In the genomic region with DNA sequence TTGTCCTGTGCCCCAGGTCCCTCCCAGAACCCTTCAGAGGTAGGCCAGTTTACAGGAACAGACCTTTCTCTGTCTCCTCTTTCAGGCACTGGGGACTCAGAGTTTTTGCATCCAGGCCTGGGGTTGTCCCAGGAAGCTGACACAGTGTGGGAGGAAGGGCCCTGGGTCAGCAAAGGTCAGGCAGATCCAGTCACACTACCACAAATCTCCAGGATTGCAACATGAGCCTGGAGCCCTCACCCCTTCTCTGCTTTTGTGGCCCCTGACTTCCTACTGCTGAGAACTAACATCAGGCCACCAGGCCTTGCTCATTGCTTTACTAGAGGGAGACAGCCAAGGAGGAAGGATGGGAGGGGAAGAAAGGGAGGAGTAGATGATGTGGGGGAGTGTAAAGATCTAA, we compare ENCODE assay signal across 15 mouse cellular contexts. TPM values are rescaled to one million over a fixed set of nuclear protein-coding genes. Genes with fewer than 3 reads are reported as not detected.
DNase-seq lines count a peak whose midpoint lies in the region; ATAC-seq and TF ChIP-seq lines count a peak whose summit lies in the region.
"Had no signal": no experiment of that assay in that cellular context is flagged by ENCODE, and none has a peak within 500 bp of the region (broad histone marks: within the 10 kb centered on the region; RNA-seq: fewer than 3 reads in every experiment).

No protein-coding gene starts in this region.

- no peak overlapping the region for H3K9ac ChIP-seq in kidney, postnatal 0 days (ENCODE audit: low read depth, low read length)
- no peak overlapping the region for H3K9ac ChIP-seq in liver, embryonic 15.5 days
- H3K9ac ChIP-seq: hindbrain, embryonic 14.5 days; midbrain, embryonic 15.5 days had no signal

- no peak overlapping the region for H3K4me2 ChIP-seq in kidney, postnatal 0 days (ENCODE audit: low read length)
- peak overlapping the region; percentile 51 for H3K4me2 ChIP-seq in liver, embryonic 15.5 days
- H3K4me2 ChIP-seq: heart, embryonic 11.5 days; hindbrain, embryonic 14.5 days; midbrain, embryonic 15.5 days had no signal

- no peak overlapping the region for H3K4me3 ChIP-seq in bone marrow, adult 2 months (replicated peaks; ENCODE audit: control insufficient read depth, low read depth, low read length)
- H3K4me3 ChIP-seq in kidney, postnatal 0 days (replicated peaks; ENCODE audit: low read depth, low read length): no peak overlapping the region
- H3K4me3 ChIP-seq in liver, embryonic 15.5 days (replicated peaks): peak overlapping the region; percentile 38
- no peak overlapping the region for H3K4me3 ChIP-seq in hindbrain, embryonic 10.5 days
- H3K4me3 ChIP-seq: midbrain, embryonic 15.5 days had no signal

- no peaks in the 10 kb centered on the region for H3K9me3 ChIP-seq in kidney, postnatal 0 days (replicated peaks; ENCODE audit: low read length)
- H3K9me3 ChIP-seq in liver, embryonic 15.5 days (replicated peaks): no peaks in the 10 kb centered on the region
- no peaks in the 10 kb centered on the region for H3K9me3 ChIP-seq in hindbrain, embryonic 10.5 days
- H3K9me3 ChIP-seq: midbrain, embryonic 15.5 days had no signal

- 0 out of 2 replicates have a peak, but pooled peaks cover 3% of the 10 kb centered on the region for H3K36me3 ChIP-seq in kidney, postnatal 0 days (ENCODE audit: insufficient read depth, low read length)
- no peaks in the 10 kb centered on the region for H3K36me3 ChIP-seq in liver, embryonic 15.5 days (replicated peaks)
- H3K36me3 ChIP-seq in hindbrain, embryonic 10.5 days: no peaks in the 10 kb centered on the region
- H3K36me3 ChIP-seq: midbrain, embryonic 15.5 days had no signal

- no peak for TF ChIP-seq POLR2A in bone marrow, adult 2 months (IDR thresholded peaks at IDR 0.05; ENCODE audit: borderline replicate concordance, control insufficient read depth, low read depth, low read length)

- peaks cover 3% of the 10 kb centered on the region for H3K4me1 ChIP-seq in bone marrow, adult 2 months (ENCODE audit: control insufficient read depth, insufficient read depth, low read length)
- H3K4me1 ChIP-seq in kidney, postnatal 0 days (replicated peaks; ENCODE audit: insufficient read depth, low read length): no peaks in the 10 kb centered on the region
- peaks cover 30% of the 10 kb centered on the region for H3K4me1 ChIP-seq in liver, embryonic 15.5 days (replicated peaks)
- peaks cover 33% of the 10 kb centered on the region for H3K4me1 ChIP-seq in hindbrain, embryonic 10.5 days (replicated peaks)
- H3K4me1 ChIP-seq: midbrain, embryonic 15.5 days had no signal

- ATAC-seq in kidney, postnatal 0 days (replicated peaks; ENCODE audit: low FRiP score, low read depth): no peak
- peak; percentile 63 for ATAC-seq in liver, embryonic 15.5 days (ENCODE audit: insufficient read depth)
- ATAC-seq: midbrain, embryonic 15.5 days had no signal

- peak; percentile 61 for DNase-seq in adrenal gland, adult 2 months
- no peak for DNase-seq in adrenal gland, postnatal 10 days
- peak; percentile 54 for DNase-seq in kidney, postnatal 0 days (ENCODE audit: low spot score)
- no peak for DNase-seq in retina, embryonic 14.5 days (ENCODE audit: low spot score)
- DNase-seq in T-cell, adult 2 months (ENCODE audit: low spot score): no peak
- no peak for DNase-seq in hindbrain, embryonic 10.5 days (ENCODE audit: low spot score)
- DNase-seq: cerebellum, adult 11-12 months; lung, adult 18-20 months; spleen, adult 18-20 months; thymus, adult 18-20 months had no signal

- H3K27me3 ChIP-seq in kidney, postnatal 0 days (ENCODE audit: insufficient read depth, low read length): no peaks in the 10 kb centered on the region
- no peaks in the 10 kb centered on the region for H3K27me3 ChIP-seq in liver, embryonic 15.5 days
- no peaks in the 10 kb centered on the region for H3K27me3 ChIP-seq in hindbrain, embryonic 10.5 days (ENCODE audit: insufficient read depth, poor library complexity, severe bottlenecking)
- H3K27me3 ChIP-seq: midbrain, embryonic 15.5 days had no signal

- no peak for TF ChIP-seq CTCF in bone marrow, adult 2 months (IDR thresholded peaks at IDR 0.05; ENCODE audit: control insufficient read depth, insufficient read depth, low read length)
- no peak for TF ChIP-seq CTCF in kidney, postnatal 0 days (IDR thresholded peaks at IDR 0.05; ENCODE audit: low read depth)

- H3K27ac ChIP-seq in bone marrow, adult 2 months (ENCODE audit: control insufficient read depth, insufficient read depth, low read depth, low read length, poor library complexity): peak overlapping the region; percentile 33
- no peak overlapping the region for H3K27ac ChIP-seq in kidney, postnatal 0 days
- H3K27ac ChIP-seq in liver, embryonic 15.5 days (replicated peaks): peak overlapping the region; percentile 69
- H3K27ac ChIP-seq in hindbrain, embryonic 10.5 days: no peak overlapping the region; the same call in 1 of the 2 replicates
- H3K27ac ChIP-seq: hindbrain, embryonic 14.5 days; midbrain, embryonic 15.5 days had no signal

RNA-seq across cellular contexts. Expression of a gene that starts 2.6 kb away (rescaled TPM):
- 10 to 100 TPM; 10.7 to 14.1 TPM for total RNA-seq in adrenal gland, adult 2 months (2021)
- polyA plus RNA-seq in adrenal gland, adult 2 months (2012; rRNA removed): 11.1 and 15.2 TPM in 2 replicates
- 10 to 100 TPM in 1 of 2 experiments, 1 to 10 TPM in 1; 6.9 to 12.0 TPM for total RNA-seq in adrenal gland, postnatal 10 days (2021)
- 12.8 and 40.9 TPM in 2 replicates for polyA plus RNA-seq in bone marrow, adult 2 months (2011; ENCODE audit: insufficient read depth, insufficient read length, low replicate concordance, missing spikeins)
- 3.0 TPM in 2 replicates for polyA plus RNA-seq in kidney, postnatal 0 days (2015; fragmentation: Nextera tagmentation; extraction: Ambion mirVana)
- 6.6 and 9.7 TPM in 2 replicates for polyA plus RNA-seq in liver, embryonic 15.5 days (2015; fragmentation: Nextera tagmentation; extraction: Ambion mirVana)
- 1.0 and 1.5 TPM in 2 replicates for polyA plus RNA-seq in hindbrain, embryonic 10.5 days (2016; fragmentation: Nextera tagmentation; extraction: Ambion mirVana)

RNA-seq across cellular contexts. Expression of a gene that starts 31.8 kb away (rescaled TPM):
- total RNA-seq in adrenal gland, adult 2 months (2021): 10 to 100 TPM in 1 of 2 experiments, 1 to 10 TPM in 1; 8.6 to 13.0 TPM
- polyA plus RNA-seq in adrenal gland, adult 2 months (2012; rRNA removed): 25.7 and 39.3 TPM in 2 replicates
- 10 to 100 TPM; 10.6 to 10.8 TPM for total RNA-seq in adrenal gland, postnatal 10 days (2021)
- 12.7 and 21.8 TPM in 2 replicates for polyA plus RNA-seq in bone marrow, adult 2 months (2011; ENCODE audit: insufficient read depth, insufficient read length, low replicate concordance, missing spikeins)
- 3.4 and 3.8 TPM in 2 replicates for polyA plus RNA-seq in kidney, postnatal 0 days (2015; fragmentation: Nextera tagmentation; extraction: Ambion mirVana)
- 6.1 and 6.7 TPM in 2 replicates for polyA plus RNA-seq in liver, embryonic 15.5 days (2015; fragmentation: Nextera tagmentation; extraction: Ambion mirVana)
- polyA plus RNA-seq in hindbrain, embryonic 10.5 days (2016; fragmentation: Nextera tagmentation; extraction: Ambion mirVana): 1.4 and 1.6 TPM in 2 replicates

Comparison
In these comparisons a context has a peak if more than half of its experiments do, and no peak if none do; other contexts are left out.
1. DNase-seq: peak in adrenal gland, adult 2 months (single experiment) and kidney, postnatal 0 days (single experiment); none in adrenal gland, postnatal 10 days (single experiment), retina, embryonic 14.5 days (single experiment), T-cell, adult 2 months (single experiment) and hindbrain, embryonic 10.5 days (single experiment).
2. H3K27ac ChIP-seq: peak in bone marrow, adult 2 months (single experiment) and liver, embryonic 15.5 days (single experiment); none in kidney, postnatal 0 days (single experiment) and hindbrain, embryonic 10.5 days (single experiment).